Mouse (Mus musculus) heart, embryonic 14.5 days (tissue): Measurements from ENCODE around the gene Prss38. TPM values are rescaled to one million over a fixed set of nuclear protein-coding genes. Genes with fewer than 3 reads are reported as not detected.

ENCODE experiments used
- ATAC-seq: fragments of 200-750 bp; cut with Nextera tagmentation; 2 replicates; pipeline ENCODE4 v1.8.0; 2017; ENCODE audit warnings: low read depth, moderate TSS enrichment; ENCODE audit not compliant: insufficient number of reproducible peaks, insufficient read depth, low FRiP score
- H3K27ac ChIP-seq, 2 experiments: fragments of 200-500 bp in 1 of 2; fragments of 300-500 bp in 1 of 2; sonication (generic) in 1 of 2; replicated peaks in 1 of 2; 2 replicates each; pipeline ENCODE4 v1.5.1; 2012 to 2014; ENCODE audit warnings: low read depth in 2 of 2, low read length in 2 of 2, control low read depth in 1 of 2, mild to moderate bottlenecking in 1 of 2, mixed read lengths in 1 of 2; ENCODE audit not compliant: control insufficient read depth in 1 of 2, insufficient read depth in 1 of 2
- H3K27me3 ChIP-seq: fragments of 300-500 bp; sonication (generic); 2 replicates; pipeline ENCODE4 v1.6.1; 2014; ENCODE audit warnings: mild to moderate bottlenecking, low read length, control low read depth; ENCODE audit not compliant: control insufficient read depth, insufficient read depth
- H3K36me3 ChIP-seq: fragments of 300-500 bp; sonication (generic); 2 replicates; pipeline ENCODE4 v1.6.1; 2014; ENCODE audit warnings: mild to moderate bottlenecking, control low read depth, low read length, mixed read lengths; ENCODE audit not compliant: control insufficient read depth, insufficient read depth
- H3K4me1 ChIP-seq, 2 experiments: fragments of 200-500 bp in 1 of 2; fragments of 300-500 bp in 1 of 2; sonication (generic) in 1 of 2; 2 replicates each; pipeline ENCODE4 v1.6.1; 2012 to 2014; ENCODE audit warnings: low read length in 2 of 2, control low read depth in 1 of 2, mixed read lengths in 1 of 2; ENCODE audit not compliant: control insufficient read depth in 2 of 2, insufficient read depth in 2 of 2
- H3K4me2 ChIP-seq: fragments of 300-500 bp; sonication (generic); 2 replicates; pipeline ENCODE4 v1.6.1; 2014; ENCODE audit warnings: mild to moderate bottlenecking, low read length
- H3K4me3 ChIP-seq, 2 experiments: fragments of 200-500 bp in 1 of 2; fragments of 300-500 bp in 1 of 2; sonication (generic) in 1 of 2; 2 replicates each; pipeline ENCODE4 v1.5.1; 2012 to 2014; ENCODE audit warnings: low read length in 2 of 2, mild to moderate bottlenecking in 2 of 2, control low read depth in 1 of 2, low read depth in 1 of 2, moderate library complexity in 1 of 2; ENCODE audit not compliant: control insufficient read depth in 1 of 2, insufficient read depth in 1 of 2
- H3K9ac ChIP-seq: fragments of 300-500 bp; sonication (generic); 2 replicates; pipeline ENCODE4 v1.6.1; 2014; ENCODE audit warnings: mild to moderate bottlenecking, low read length
- H3K9me3 ChIP-seq: fragments of 300-500 bp; sonication (generic); 2 replicates; pipeline ENCODE4 v1.6.1; 2016; ENCODE audit warnings: low read length, control low read depth; ENCODE audit not compliant: control insufficient read depth
- WGBS: fragments of 180-500 bp; shearing (Covaris S2); extraction: QIAGEN DNeasy Blood & Tissue Kit; methylation state at CpG from one replicate; pipeline ENCODE4 v1.1.7; 2014; 5-methylcytosine and 5-hydroxymethylcytosine counted together
- polyA plus RNA-seq: library from polyadenylated mRNA; unstranded; fragments of >200 nt; fragmentation: Nextera tagmentation; extraction: Ambion mirVana; gene quantifications from 2 replicates; pipeline ENCODE4 v1.2.1, GENCODE M21; 2014

Prss38 gene
- polyA plus RNA-seq, 1 experiment from 2014 or later: not detected

- H3K9me3 ChIP-seq: no peaks in the 10 kb centered on the region
- H3K27ac ChIP-seq: no peak overlapping the region
- H3K4me1 ChIP-seq: peaks cover 7 to 18% of the 10 kb centered on the region in 2 experiments
- H3K27me3 ChIP-seq: no peaks in the 10 kb centered on the region
- H3K4me2 ChIP-seq: no peak overlapping the region
- ATAC-seq: no peak
- WGBS: 81% methylated on average over 2 of the region's 2 CpGs
- H3K9ac ChIP-seq: no peak overlapping the region
- H3K4me3 ChIP-seq: no peak overlapping the region
- peaks cover 45% of the 10 kb centered on the region for H3K36me3 ChIP-seq
These were observed 35.4 kb upstream of the Prss38 start for GRCm38 (mm10) chr11:59410851-59411250.

GRCm38 (mm10) chr11:59405761-59406160, 30.3 kb upstream of the Prss38 start:
- 82% methylated on average over 1 of the region's 1 CpGs for WGBS
- no peak for ATAC-seq

GRCm38 (mm10) chr11:59400876-59401275, 25.4 kb upstream of the Prss38 start:
- Histone ChIP-seq H3K27me3 (no peaks in the 10 kb centered on the region), H3K4me2 (no peak overlapping the region), H3K4me3 (no peak overlapping the region), H3K27ac (no peak overlapping the region), H3K36me3 (peaks cover 24% of the 10 kb centered on the region; the same call in 1 of the 2 replicates), H3K4me1 (peaks cover 8 to 14% of the 10 kb centered on the region in 2 experiments), H3K9ac (no peak overlapping the region), H3K9me3 (no peaks in the 10 kb centered on the region)
- no peak for ATAC-seq
- WGBS: 80% methylated on average over 2 of the region's 2 CpGs

More at GRCm38 (mm10) chr11:59405761-59406160, 30.3 kb upstream of the Prss38 start:
- no peaks in the 10 kb centered on the region for H3K9me3 ChIP-seq
- no peak overlapping the region for H3K4me3 ChIP-seq
- H3K9ac ChIP-seq: no peak overlapping the region
- no peaks in the 10 kb centered on the region for H3K27me3 ChIP-seq
- H3K4me1 ChIP-seq: no peaks in the 10 kb centered on the region
- no peak overlapping the region for H3K4me2 ChIP-seq
- H3K27ac ChIP-seq: no peak overlapping the region
- peaks cover 61% of the 10 kb centered on the region for H3K36me3 ChIP-seq

- no peak overlapping the region for H3K4me3 ChIP-seq
- H3K9ac ChIP-seq: no peak overlapping the region
- no peak overlapping the region for H3K27ac ChIP-seq
- peaks cover 14% of the 10 kb centered on the region; the same call in 1 of the 2 replicates for H3K36me3 ChIP-seq
- no peak for ATAC-seq
- peaks cover 8 to 14% of the 10 kb centered on the region in 2 experiments for H3K4me1 ChIP-seq
- 71% methylated on average over 8 of the region's 8 CpGs for WGBS
- no peak overlapping the region for H3K4me2 ChIP-seq
- H3K27me3 ChIP-seq: no peaks in the 10 kb centered on the region
- no peaks in the 10 kb centered on the region for H3K9me3 ChIP-seq
These were observed 24.4 kb upstream of the Prss38 start for GRCm38 (mm10) chr11:59399830-59400229.

GRCm38 (mm10) chr11:59397536-59398371, 22.3 kb upstream of the Prss38 start:
- ATAC-seq: peak; percentile 35; the same call in 1 of the 2 replicates
- Histone ChIP-seq H3K4me3 (no peak overlapping the region), H3K9me3 (no peaks in the 10 kb centered on the region), H3K9ac (0 out of 2 replicates have a peak overlapping the region, but pooled peaks have one; percentile 21), H3K36me3 (0 out of 2 replicates have a peak, but pooled peaks cover 8% of the 10 kb centered on the region), H3K4me1 (peaks cover 8 to 20% of the 10 kb centered on the region in 2 experiments), H3K27ac (peak overlapping the region; percentile 19 to 50; a peak in 2 of 4 replicates), H3K4me2 (peak overlapping the region; percentile 47), H3K27me3 (no peaks in the 10 kb centered on the region)
- 22% methylated on average over 22 of the region's 22 CpGs for WGBS

- H3K4me2 ChIP-seq: no peak overlapping the region
- no peak overlapping the region for H3K9ac ChIP-seq
- WGBS: 83% methylated on average over 5 of the region's 5 CpGs
- no peaks in the 10 kb centered on the region for H3K9me3 ChIP-seq
- no peak overlapping the region for H3K4me3 ChIP-seq
- ATAC-seq: no peak
- H3K4me1 ChIP-seq: peaks cover 13 to 20% of the 10 kb centered on the region in 2 experiments
- no peak overlapping the region for H3K27ac ChIP-seq
- no peaks in the 10 kb centered on the region for H3K27me3 ChIP-seq
- H3K36me3 ChIP-seq: no peaks in the 10 kb centered on the region
These were observed 19.0 kb upstream of the Prss38 start for GRCm38 (mm10) chr11:59394451-59394850.

GRCm38 (mm10) chr11:59393591-59393990, 18.1 kb upstream of the Prss38 start:
- H3K4me2 ChIP-seq: no peak overlapping the region; the same call in 1 of the 2 replicates
- ATAC-seq: no peak
- H3K4me3 ChIP-seq: no peak overlapping the region
- no peaks in the 10 kb centered on the region for H3K27me3 ChIP-seq
- WGBS: 50% methylated on average over 9 of the region's 9 CpGs
- no peak overlapping the region for H3K9ac ChIP-seq
- no peaks in the 10 kb centered on the region for H3K36me3 ChIP-seq
- no peaks in the 10 kb centered on the region for H3K9me3 ChIP-seq
- no peak overlapping the region; a peak in 1 of 4 replicates for H3K27ac ChIP-seq
- H3K4me1 ChIP-seq: peaks cover 13 to 20% of the 10 kb centered on the region in 2 experiments
